Mouse (Mus musculus) left cerebral cortex, adult 8-10 months (tissue): ENCODE results near the gene Cbarp. TPM values are rescaled to one million over a fixed set of nuclear protein-coding genes. Genes with fewer than 3 reads are reported as not detected.

Source experiments
- DNase-seq, 2 experiments: peaks; one replicate each; pipeline ENCODE4 v3.0.0; 2022; ENCODE audit warnings: low spot score in 2 of 2
- total RNA-seq, 4 experiments: library from RNA; stranded (reverse); gene quantifications; 2 replicates each; pipeline ENCODE4 v1.2.4; 2022

Cbarp gene
- total RNA-seq, 4 experiments from 2014 or later = 328 to 363 (median 358) TPM

DNA sequence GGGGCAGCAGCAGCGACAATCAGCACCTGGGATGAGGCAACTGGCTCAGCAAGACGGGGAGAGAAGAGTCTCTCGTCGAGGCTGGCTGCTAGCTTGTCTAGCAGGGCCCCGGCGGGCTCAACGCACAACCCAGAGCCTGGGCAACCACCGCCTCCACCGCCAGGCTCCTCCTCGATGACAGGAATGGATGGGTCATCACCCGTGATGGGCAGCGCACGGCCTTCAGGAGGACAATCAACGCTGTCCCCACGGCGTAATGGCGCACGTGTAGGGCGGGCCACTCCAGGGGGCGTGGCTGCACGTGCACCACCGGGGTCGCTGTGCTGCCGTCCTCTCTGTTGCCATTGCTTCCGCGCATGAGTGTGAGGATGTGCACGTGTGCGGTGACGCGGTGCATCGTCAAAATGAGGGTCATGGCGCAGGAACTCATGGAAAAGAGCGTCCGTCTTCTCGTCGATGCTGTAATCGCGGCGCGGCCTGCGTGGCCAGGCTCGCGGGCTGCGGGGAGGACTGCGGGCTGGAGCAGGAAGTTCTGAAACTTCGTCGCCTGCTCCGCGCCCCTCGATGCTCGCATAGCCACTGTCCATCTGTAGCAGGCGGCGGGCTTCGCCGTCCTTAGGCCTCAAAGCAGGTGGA is 9.2 kb downstream of the Cbarp start:
- peak in 1 of 2 experiments; percentile 61 for DNase-seq

- no peak for DNase-seq
Observed at GRCm38 (mm10) chr10:80130403-80131031, 10.1 kb downstream of the Cbarp start.

DNA sequence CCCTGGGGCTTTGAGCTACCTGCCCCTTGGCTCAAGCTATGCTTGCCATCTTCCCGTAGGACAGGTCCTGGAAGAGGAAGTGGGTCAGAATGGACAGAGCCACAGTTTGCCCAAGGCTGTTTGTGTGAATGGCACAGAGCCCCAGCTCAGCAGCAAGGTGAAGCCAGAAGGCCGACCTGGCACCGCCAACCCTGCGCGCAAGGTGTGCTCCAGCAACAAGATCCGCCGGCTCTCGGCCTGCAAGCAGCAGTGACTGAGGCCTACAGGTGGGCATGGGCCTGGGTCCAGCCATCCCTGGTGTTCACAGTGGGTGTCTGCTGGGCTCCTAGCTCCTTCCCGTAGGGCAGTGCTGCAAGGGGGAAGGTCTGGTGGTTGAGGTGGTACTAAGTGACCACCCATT is 10.8 kb downstream of the Cbarp start:
- DNase-seq = no peak

- no peak for DNase-seq
Observed at GRCm38 (mm10) chr10:80127920-80128319, 12.7 kb downstream of the Cbarp start.

GRCm38 (mm10) chr10:80123932-80124562 is 16.6 kb downstream of the Cbarp start:
- DNase-seq = no peak

DNA sequence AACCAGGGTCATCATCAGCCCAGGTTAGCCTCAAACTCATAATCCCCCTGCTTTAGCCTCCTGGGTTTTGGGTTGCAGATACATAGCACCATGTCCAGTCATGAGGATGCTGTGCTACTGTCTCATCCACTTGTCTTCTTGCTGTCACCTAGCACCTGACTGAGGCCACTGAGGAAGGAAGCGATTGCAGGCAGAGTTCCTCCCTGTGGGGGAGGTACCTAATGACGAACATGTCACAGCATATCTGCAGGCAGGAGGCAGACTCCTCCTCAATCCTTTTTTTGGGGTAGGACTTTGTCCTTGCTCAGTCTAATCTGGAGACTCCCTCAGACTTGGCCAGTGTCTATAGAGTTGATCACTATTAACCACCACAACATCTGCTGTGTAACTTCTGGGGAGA is 19.0 kb downstream of the Cbarp start:
- DNase-seq = no peak

GRCm38 (mm10) chr10:80120146-80120545 is 20.5 kb downstream of the Cbarp start:
- DNase-seq = no peak

DNA sequence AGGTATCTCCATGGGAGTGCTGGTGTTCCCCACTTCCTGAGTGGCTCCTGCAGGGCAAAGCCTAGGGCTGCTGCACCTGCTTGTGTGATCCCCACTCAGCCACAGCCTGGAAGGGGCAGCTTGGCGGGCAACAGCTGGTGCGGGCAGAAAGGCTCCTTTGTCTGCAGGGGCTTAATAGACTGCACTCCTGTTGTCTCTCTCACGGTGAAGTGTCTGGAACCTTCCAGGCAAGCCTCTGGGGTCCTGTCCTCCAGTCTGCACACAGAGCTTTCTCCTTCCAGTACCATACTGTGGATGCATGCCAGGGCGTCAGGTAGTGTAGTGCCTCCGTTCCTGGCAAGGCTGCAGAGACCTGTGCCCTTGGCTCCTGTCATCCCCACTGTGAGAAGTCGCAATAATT is 22.1 kb downstream of the Cbarp start:
- no peak for DNase-seq

DNA sequence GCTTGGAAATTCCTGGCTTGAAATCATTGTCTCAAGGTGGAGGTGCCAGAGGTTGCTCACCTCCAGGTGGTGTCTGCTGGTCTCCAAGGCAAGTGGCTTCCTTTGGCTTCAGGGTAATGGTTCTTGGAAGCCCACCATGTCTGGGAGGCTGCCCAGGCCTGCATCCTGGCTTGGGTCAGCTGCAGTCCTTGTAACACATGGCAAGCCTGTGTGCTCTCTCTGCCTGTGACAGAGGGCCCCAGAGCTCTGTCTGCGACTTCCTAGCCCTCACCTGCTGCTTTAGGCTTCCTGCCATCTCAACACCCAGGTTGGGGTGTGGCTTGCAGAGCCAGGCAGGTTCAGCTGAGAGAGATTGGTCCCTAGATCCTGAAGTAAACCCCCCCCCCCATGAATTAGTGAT is 22.9 kb downstream of the Cbarp start:
- no peak for DNase-seq

- DNase-seq = no peak
Observed at GRCm38 (mm10) chr10:80116927-80117691, 23.5 kb downstream of the Cbarp start.

DNA sequence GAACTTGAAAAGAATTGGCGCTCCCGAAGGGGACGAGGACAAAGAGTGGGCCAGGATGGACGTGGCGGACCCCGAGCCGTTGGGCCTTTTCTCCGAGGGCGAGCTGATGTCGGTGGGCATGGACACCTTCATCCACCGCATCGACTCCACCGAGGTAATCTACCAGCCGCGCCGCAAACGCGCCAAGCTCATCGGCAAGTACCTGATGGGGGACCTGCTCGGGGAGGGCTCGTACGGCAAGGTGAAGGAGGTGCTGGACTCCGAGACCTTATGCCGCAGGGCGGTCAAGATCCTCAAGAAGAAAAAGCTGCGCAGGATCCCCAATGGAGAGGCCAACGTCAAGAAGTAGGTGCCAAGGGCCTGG is 24.1 kb downstream of the Cbarp start:
- DNase-seq = no peak

DNA sequence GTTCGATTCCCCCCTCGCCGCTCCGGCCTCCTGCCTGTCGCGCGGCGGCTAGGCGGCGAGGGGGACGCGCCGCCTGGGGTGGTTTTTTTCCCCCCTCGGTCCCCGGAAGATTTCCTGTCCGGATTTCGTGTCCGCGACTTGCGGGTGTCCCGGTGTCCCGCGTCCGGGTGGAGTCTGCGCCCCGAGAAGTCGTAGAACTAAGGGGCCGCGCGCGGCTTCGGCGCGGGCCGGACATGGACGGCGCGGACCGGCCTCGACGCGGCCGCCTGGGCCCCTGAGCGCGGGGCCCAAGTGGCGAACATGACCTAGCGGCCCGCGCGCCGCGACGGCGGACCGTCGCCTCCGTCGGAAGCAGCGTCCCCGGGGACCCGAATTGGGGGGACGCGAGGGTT is 24.7 kb downstream of the Cbarp start:
- DNase-seq = no peak

DNA sequence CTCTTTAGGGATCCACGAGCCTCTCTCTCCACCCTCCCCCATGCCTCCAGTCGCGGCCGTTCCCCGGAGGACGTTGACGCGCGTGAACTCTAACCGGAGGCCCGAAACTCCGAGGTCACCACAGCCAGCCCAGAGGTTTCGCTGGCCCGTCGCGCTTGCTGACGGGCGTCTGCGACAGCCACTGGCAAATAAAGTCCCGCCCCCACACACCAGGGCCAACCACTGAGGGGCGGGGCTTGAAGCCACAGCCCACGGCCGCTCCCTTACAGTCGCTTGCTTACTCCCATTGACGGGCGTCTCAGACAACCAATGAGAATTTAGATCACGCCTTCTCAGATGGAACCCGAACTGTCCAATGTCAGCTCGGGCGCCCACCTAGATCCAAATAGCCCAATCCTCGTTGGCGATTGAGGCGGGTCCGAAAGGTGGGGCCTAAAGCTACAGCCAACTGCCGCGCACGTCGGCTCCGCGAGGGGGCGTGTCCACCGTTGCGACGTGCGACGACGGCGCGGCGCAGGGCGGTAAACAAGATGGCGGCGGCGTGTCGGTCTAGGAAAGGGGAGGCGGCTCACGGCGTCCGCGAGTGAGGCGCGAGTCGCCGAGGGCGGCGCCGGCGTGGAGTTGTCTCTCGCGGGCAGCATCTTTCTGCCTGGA is 25.2 kb downstream of the Cbarp start, which contains the start of gene Stk11:
Stk11 (plus strand) TSS at position 514 of the 654 bp plus-strand sequence.
- peak; percentile 94 to 100 for DNase-seq

GRCm38 (mm10) chr10:80114341-80115284 is 26.0 kb downstream of the Cbarp start:
- peak in 1 of 2 experiments; percentile 76 for DNase-seq

GRCm38 (mm10) chr10:80107678-80108077 is 33.0 kb downstream of the Cbarp start:
- no peak for DNase-seq

DNA sequence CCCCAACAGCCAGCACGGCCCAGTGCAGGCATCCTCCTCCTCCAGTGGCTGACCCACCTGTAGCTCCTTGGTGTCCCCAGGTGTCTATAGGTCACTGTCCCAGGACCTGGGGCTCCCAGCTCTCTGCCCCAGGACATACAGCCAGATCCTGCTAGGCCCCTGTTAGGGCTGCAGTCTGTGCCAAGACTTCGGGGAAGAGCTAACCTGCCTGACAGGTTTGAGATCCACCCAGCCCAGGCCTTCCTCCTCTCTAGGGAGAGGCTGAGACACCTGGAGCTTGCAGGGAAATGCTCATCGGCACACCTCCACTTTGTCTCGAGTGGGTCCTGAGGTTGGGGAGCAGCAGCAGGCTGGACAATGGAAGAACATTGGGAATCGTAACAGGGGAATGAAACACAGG is 34.7 kb downstream of the Cbarp start:
- no peak for DNase-seq

DNA sequence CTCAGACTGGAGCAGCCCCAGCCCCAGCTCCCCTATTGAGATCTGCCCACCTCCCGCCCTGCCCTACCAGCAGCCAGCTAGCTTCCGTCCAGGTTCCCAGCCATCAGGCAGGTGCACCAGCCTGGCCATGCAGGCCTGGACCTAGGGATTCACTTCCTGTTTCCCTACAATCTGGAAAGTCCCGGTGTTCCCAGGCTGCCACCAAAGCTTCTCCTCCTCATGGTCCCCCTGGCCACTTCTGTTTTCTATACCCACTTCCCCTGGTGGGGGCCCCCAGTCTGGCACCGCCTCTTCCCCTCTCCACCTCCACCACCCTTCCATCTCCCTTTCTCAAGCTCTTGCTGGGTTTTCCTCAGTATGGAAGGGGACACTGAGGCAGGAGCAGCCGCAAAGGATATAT is 35.2 kb downstream of the Cbarp start, which contains the start of gene Sbno2:
Sbno2 (minus strand) TSS at position 112 of the 400 bp plus-strand sequence.
- DNase-seq = no peak

- no peak for DNase-seq
Observed at GRCm38 (mm10) chr10:80104181-80104580, 36.5 kb downstream of the Cbarp start.

DNA sequence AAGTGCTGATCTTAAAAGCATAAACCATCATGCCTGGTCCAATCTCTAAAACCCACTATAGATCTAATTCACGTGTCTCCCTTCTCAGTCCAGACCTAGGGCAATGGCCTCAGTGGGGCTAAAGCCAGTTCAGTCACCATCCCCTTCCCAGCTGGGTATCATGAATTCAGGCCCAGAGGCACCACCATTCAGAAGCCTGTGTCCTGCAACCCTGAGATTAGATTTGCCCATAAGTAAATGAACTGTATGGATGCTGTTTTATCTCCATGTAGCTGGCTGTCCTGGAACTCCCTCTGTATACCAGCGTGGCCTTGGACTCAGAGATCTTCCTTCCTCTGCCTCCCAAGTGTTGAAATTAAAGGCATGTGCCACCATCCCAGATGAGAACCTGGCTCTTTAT is 37.6 kb downstream of the Cbarp start:
- DNase-seq = no peak

GRCm38 (mm10) chr10:80102216-80102915 is 38.3 kb downstream of the Cbarp start:
- DNase-seq = peak; percentile 66 to 74
